Mouse (Mus musculus): Measurements from ENCODE around the gene Mlec. TPM values are rescaled to one million over a fixed set of nuclear protein-coding genes. Genes with fewer than 3 reads are reported as not detected.

The Mlec gene
- total and polyA plus RNA-seq, 2 experiments = 33.7 to 40.8 TPM

DNA sequence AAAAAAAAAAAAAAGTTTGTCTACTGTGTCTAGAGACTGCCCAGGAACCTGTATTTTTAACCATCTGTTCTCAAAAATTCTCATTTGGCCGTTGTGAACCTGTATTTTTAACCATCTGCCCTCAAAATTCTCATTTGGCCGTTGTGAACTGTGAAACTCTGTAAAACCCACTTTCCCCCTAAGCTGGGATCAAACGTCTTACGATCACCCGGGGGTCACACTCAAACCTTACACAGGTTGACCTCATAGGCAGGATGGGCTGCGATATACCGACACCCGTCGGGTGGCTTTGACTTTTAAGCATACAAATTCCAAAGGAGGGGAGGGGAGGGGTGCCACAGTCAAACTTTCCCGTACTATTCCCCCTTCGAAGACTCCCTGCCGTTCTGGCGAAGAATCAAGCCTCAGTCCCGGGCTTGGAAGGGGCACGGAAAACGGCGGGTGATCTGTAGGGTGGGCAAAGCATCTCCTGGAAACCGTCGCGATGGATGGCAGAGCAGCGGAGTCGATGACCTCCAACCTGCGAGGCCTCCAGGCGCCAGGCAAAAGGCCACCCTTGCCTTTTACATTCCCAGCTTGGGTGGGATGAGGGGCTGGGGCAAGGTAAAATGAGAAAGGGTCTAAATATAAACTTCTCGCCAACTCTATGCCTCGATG is 918 bp downstream of the Mlec start:
- 3% methylated on average over 26 of the region's 26 CpGs for WGBS
- no peaks in the 10 kb centered on the region for H3K36me3 ChIP-seq (ENCODE audit: control insufficient read depth, insufficient read depth, low read length)
- no peak overlapping the region; the same call in 1 of the 2 replicates for H3K27ac ChIP-seq (replicated peaks; ENCODE audit: insufficient read depth, low read depth, low read length)
- peak overlapping the region; percentile 93 for H3K9ac ChIP-seq (ENCODE audit: low read depth, low read length)
- TF ChIP-seq CTCF (IDR thresholded peaks at IDR 0.05; ENCODE audit: low read depth, low read length) = no peak
- TF ChIP-seq POLR2A (IDR thresholded peaks at IDR 0.05; ENCODE audit: extremely low read depth, insufficient read depth, low read length) = no peak
- H3K4me3 ChIP-seq (ENCODE audit: insufficient read depth, low read depth, low read length) = peak overlapping the region; percentile 83
- no peaks in the 10 kb centered on the region for H3K27me3 ChIP-seq (ENCODE audit: control insufficient read depth, insufficient read depth, low read length)
- peaks cover 33% of the 10 kb centered on the region; the same call in 1 of the 2 replicates for H3K79me2 ChIP-seq (ENCODE audit: control insufficient read depth, insufficient read depth, low read length)
- H3K4me1 ChIP-seq (ENCODE audit: control insufficient read depth, insufficient read depth, low read length) = peaks cover 6% of the 10 kb centered on the region; the same call in 1 of the 2 replicates
- peak; percentile 15 for DNase-seq (ENCODE audit: extremely low read depth, low read depth, low spot score)

- 39% methylated on average over 7 of the region's 7 CpGs for WGBS
- Histone ChIP-seq H3K27me3 (ENCODE audit: control insufficient read depth, insufficient read depth, low read length) (no peaks in the 10 kb centered on the region), H3K27ac (replicated peaks; ENCODE audit: insufficient read depth, low read depth, low read length) (no peak overlapping the region), H3K9ac (ENCODE audit: low read depth, low read length) (0 out of 2 replicates have a peak overlapping the region, but pooled peaks have one; percentile 10), H3K79me2 (ENCODE audit: control insufficient read depth, insufficient read depth, low read length) (peaks cover 33% of the 10 kb centered on the region; the same call in 1 of the 2 replicates), H3K4me1 (ENCODE audit: control insufficient read depth, insufficient read depth, low read length) (peaks cover 6% of the 10 kb centered on the region; the same call in 1 of the 2 replicates), H3K4me3 (ENCODE audit: insufficient read depth, low read depth, low read length) (no peak overlapping the region), H3K36me3 (ENCODE audit: control insufficient read depth, insufficient read depth, low read length) (no peaks in the 10 kb centered on the region)
- DNase-seq (ENCODE audit: extremely low read depth, low read depth, low spot score) = no peak
- no peak for TF ChIP-seq POLR2A (IDR thresholded peaks at IDR 0.05; ENCODE audit: extremely low read depth, insufficient read depth, low read length)
Measured at GRCm38 (mm10) chr5:115156401-115156800, 1.6 kb downstream of the Mlec start.

DNA sequence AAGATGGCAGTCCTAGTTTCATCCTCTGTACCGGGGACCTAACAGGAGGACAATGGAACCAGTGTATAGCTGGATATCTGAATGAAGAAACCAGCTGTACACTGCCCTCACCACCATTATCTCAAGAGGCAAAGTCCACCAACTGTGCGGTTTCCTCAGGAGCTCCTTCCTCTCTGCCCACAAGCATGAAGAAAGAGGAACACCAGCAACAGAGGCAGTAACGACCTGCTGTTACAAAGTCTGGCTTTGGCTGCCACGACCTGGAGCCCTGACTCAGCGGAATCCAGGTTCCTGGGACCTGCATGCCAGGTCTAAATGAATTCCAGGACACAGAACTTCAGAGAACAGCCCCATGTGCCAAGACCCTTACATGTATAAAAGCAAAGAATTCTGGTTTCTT is 2.1 kb downstream of the Mlec start:
- H3K27me3 ChIP-seq (ENCODE audit: control insufficient read depth, insufficient read depth, low read length) = no peaks in the 10 kb centered on the region
- peaks cover 1% of the 10 kb centered on the region; the same call in 1 of the 2 replicates for H3K36me3 ChIP-seq (ENCODE audit: control insufficient read depth, insufficient read depth, low read length)
- 0 out of 2 replicates have a peak overlapping the region, but pooled peaks have one; percentile 12 for H3K27ac ChIP-seq (replicated peaks; ENCODE audit: insufficient read depth, low read depth, low read length)
- DNase-seq (ENCODE audit: extremely low read depth, low read depth, low spot score) = peak; percentile 72
- 21% methylated on average over 5 of the region's 5 CpGs for WGBS
- H3K4me1 ChIP-seq (ENCODE audit: control insufficient read depth, insufficient read depth, low read length) = peaks cover 6% of the 10 kb centered on the region; the same call in 1 of the 2 replicates
- no peak for TF ChIP-seq POLR2A (IDR thresholded peaks at IDR 0.05; ENCODE audit: extremely low read depth, insufficient read depth, low read length)
- TF ChIP-seq CTCF (IDR thresholded peaks at IDR 0.05; ENCODE audit: low read depth, low read length) = no peak
- H3K9ac ChIP-seq (ENCODE audit: low read depth, low read length) = no peak overlapping the region
- H3K79me2 ChIP-seq (ENCODE audit: control insufficient read depth, insufficient read depth, low read length) = peaks cover 33% of the 10 kb centered on the region; the same call in 1 of the 2 replicates
- H3K4me3 ChIP-seq (ENCODE audit: insufficient read depth, low read depth, low read length) = no peak overlapping the region

GRCm38 (mm10) chr5:115155156-115155631 is 2.8 kb downstream of the Mlec start:
- Histone ChIP-seq H3K36me3 (ENCODE audit: control insufficient read depth, insufficient read depth, low read length) (peaks cover 8% of the 10 kb centered on the region; the same call in 1 of the 2 replicates), H3K79me2 (ENCODE audit: control insufficient read depth, insufficient read depth, low read length) (peaks cover 33% of the 10 kb centered on the region; the same call in 1 of the 2 replicates), H3K27me3 (ENCODE audit: control insufficient read depth, insufficient read depth, low read length) (no peaks in the 10 kb centered on the region), H3K9ac (ENCODE audit: low read depth, low read length) (no peak overlapping the region), H3K4me3 (ENCODE audit: insufficient read depth, low read depth, low read length) (no peak overlapping the region), H3K4me1 (ENCODE audit: control insufficient read depth, insufficient read depth, low read length) (peaks cover 6% of the 10 kb centered on the region; the same call in 1 of the 2 replicates), H3K27ac (replicated peaks; ENCODE audit: insufficient read depth, low read depth, low read length) (no peak overlapping the region)
- TF ChIP-seq CTCF (IDR thresholded peaks at IDR 0.05; ENCODE audit: low read depth, low read length) (no peak), POLR2A (IDR thresholded peaks at IDR 0.05; ENCODE audit: extremely low read depth, insufficient read depth, low read length) (no peak)
- WGBS = 65% methylated on average over 13 of the region's 13 CpGs
- no peak for DNase-seq (ENCODE audit: extremely low read depth, low read depth, low spot score)

GRCm38 (mm10) chr5:115152132-115152956 is 5.6 kb downstream of the Mlec start:
- no peaks in the 10 kb centered on the region for H3K27me3 ChIP-seq (ENCODE audit: control insufficient read depth, insufficient read depth, low read length)
- 57% methylated on average over 8 of the region's 8 CpGs for WGBS
- peaks cover 6% of the 10 kb centered on the region; the same call in 1 of the 2 replicates for H3K4me1 ChIP-seq (ENCODE audit: control insufficient read depth, insufficient read depth, low read length)
- no peak overlapping the region for H3K4me3 ChIP-seq (ENCODE audit: insufficient read depth, low read depth, low read length)
- no peak for DNase-seq (ENCODE audit: extremely low read depth, low read depth, low spot score)
- H3K9ac ChIP-seq (ENCODE audit: low read depth, low read length) = no peak overlapping the region
- peaks cover 27% of the 10 kb centered on the region; the same call in 1 of the 2 replicates for H3K79me2 ChIP-seq (ENCODE audit: control insufficient read depth, insufficient read depth, low read length)
- no peak overlapping the region for H3K27ac ChIP-seq (replicated peaks; ENCODE audit: insufficient read depth, low read depth, low read length)
- TF ChIP-seq POLR2A (IDR thresholded peaks at IDR 0.05; ENCODE audit: extremely low read depth, insufficient read depth, low read length) (no peak), CTCF (IDR thresholded peaks at IDR 0.05; ENCODE audit: low read depth, low read length) (no peak)
- H3K36me3 ChIP-seq (ENCODE audit: control insufficient read depth, insufficient read depth, low read length) = peaks cover 32% of the 10 kb centered on the region

All from liver, adult 2 months (tissue).